Mouse (Mus musculus) kidney, embryonic 15.5 days (tissue): ENCODE measurements around the gene Gm49322. TPM values are rescaled to one million over a fixed set of nuclear protein-coding genes. Genes with fewer than 3 reads are reported as not detected.
"Not testable (repeated sequence)": the region's sequence is repeated elsewhere in the genome, so short reads cannot be mapped to it uniquely, and the experiment has no call there.

ENCODE experiments used
- ATAC-seq: fragments of 200-750 bp; cut with Nextera tagmentation; replicated peaks from 2 replicates; pipeline ENCODE4 v1.8.0; 2017; ENCODE audit warnings: moderate TSS enrichment; ENCODE audit not compliant: low FRiP score
- H3K27ac ChIP-seq: fragments of 300-500 bp; sonication (generic); 2 replicates; pipeline ENCODE4 v1.5.1; 2015; ENCODE audit warnings: mild to moderate bottlenecking, inconsistent platforms
- H3K27me3 ChIP-seq: fragments of 300-500 bp; sonication (generic); 2 replicates; pipeline ENCODE4 v1.6.1; 2015; ENCODE audit warnings: inconsistent platforms
- H3K36me3 ChIP-seq: fragments of 300-500 bp; sonication (generic); 2 replicates; pipeline ENCODE4 v1.6.1; 2015; ENCODE audit warnings: inconsistent platforms
- H3K4me1 ChIP-seq: fragments of 300-500 bp; sonication (generic); 2 replicates; pipeline ENCODE4 v1.6.1; 2015; ENCODE audit warnings: inconsistent platforms
- H3K4me2 ChIP-seq: fragments of 300-500 bp; sonication (generic); 2 replicates; pipeline ENCODE4 v1.6.1; 2015; ENCODE audit warnings: moderate library complexity, mild to moderate bottlenecking, inconsistent platforms
- H3K4me3 ChIP-seq: fragments of 300-500 bp; sonication (generic); replicated peaks from 2 replicates; pipeline ENCODE4 v1.5.1; 2015; ENCODE audit warnings: mild to moderate bottlenecking, inconsistent platforms
- H3K9ac ChIP-seq: fragments of 300-500 bp; sonication (generic); 2 replicates; pipeline ENCODE4 v1.6.1; 2015; ENCODE audit warnings: mild to moderate bottlenecking, inconsistent platforms
- H3K9me3 ChIP-seq: fragments of 300-500 bp; sonication (generic); replicated peaks from 2 replicates; pipeline ENCODE4 v1.6.1; 2016; ENCODE audit warnings: inconsistent platforms
- WGBS: fragments of 180-500 bp; shearing (Covaris S2); methylation state at CpG from one replicate; pipeline ENCODE4 v1.1.7; 2015; ENCODE audit warnings: mixed read lengths; 5-methylcytosine and 5-hydroxymethylcytosine counted together
- polyA plus RNA-seq: library from polyadenylated mRNA; unstranded; fragments of >200 nt; fragmentation: Nextera tagmentation; extraction: Ambion mirVana; gene quantifications from 2 replicates; pipeline ENCODE4 v1.2.1, GENCODE M21; 2015

Gene Gm49322
- polyA plus RNA-seq, 1 experiment from 2014 or later, result 5.3 TPM

DNA sequence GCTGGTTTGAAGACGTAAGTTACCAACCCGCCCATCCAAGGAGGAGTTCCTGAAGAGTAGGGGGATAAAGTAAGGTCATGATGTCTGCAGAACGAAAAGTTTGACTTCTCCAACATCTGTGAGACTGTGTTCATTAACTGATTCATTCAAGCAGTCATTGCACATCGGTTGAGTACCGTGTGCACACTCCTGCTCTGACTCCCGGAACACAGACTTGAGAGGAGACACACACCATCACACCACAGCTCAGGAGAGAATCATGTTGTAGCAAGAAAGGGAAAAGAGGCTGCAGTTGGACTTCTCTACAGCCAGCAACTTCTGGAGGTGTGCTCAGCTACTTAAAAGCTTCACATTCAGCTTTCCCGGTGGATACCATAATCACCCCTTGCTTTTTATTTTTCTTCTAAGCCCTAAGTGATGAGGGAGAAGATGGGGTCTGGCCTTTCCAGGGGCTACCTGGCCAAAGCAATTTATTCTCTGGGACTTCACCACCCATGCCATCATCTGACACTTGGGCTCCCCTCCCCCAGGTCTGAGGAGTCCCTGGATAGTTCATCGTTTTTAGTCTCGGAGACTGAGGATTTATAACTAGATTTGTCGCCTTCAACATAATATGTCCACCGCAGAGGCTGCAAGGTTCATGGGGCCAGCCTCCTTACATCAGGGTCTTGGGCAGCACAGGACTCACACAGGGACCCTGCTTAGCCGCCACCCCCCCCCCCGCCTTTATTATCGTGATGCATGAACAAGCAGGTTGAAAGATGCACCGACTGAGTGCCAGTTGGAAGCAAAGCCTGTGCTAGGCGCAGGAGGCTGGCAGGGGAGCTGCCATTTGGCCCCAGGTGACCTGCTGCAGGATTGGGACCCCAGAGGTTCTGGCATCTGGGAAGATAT, 15.2 kb downstream of the Gm49322 start:
- peak overlapping the region; percentile 81 for H3K4me3 ChIP-seq
- 42% methylated on average over 16 of the region's 16 CpGs for WGBS
- H3K36me3 ChIP-seq, result peaks cover 12% of the 10 kb centered on the region; the same call in 1 of the 2 replicates
- no peaks in the 10 kb centered on the region for H3K9me3 ChIP-seq
- no peaks in the 10 kb centered on the region for H3K27me3 ChIP-seq
- H3K4me1 ChIP-seq, result peaks cover 40% of the 10 kb centered on the region
- peak overlapping the region; percentile 52 for H3K9ac ChIP-seq
- H3K27ac ChIP-seq, result peak overlapping the region; percentile 98
- no peak for ATAC-seq
- H3K4me2 ChIP-seq, result peak overlapping the region; percentile 67

DNA sequence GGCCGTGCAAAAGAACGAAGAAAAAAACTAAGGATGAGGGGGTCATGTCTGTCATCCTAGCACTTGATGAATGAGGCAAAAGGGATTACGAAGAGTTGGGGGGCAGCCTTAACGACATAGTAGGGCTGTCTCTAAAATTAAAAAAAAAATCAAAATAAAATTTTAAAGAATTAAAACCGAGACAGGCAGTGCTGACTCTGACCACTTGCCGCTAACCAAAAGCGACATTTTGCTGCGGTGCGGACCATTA, 15.8 kb downstream of the Gm49322 start:
- H3K27ac ChIP-seq, result peak overlapping the region; percentile 98
- no peaks in the 10 kb centered on the region for H3K9me3 ChIP-seq
- ATAC-seq, result no peak
- H3K4me3 ChIP-seq, result peak overlapping the region; percentile 81
- peak overlapping the region; percentile 67 for H3K4me2 ChIP-seq
- H3K36me3 ChIP-seq, result peaks cover 6% of the 10 kb centered on the region; the same call in 1 of the 2 replicates
- H3K9ac ChIP-seq, result peak overlapping the region; percentile 52
- H3K27me3 ChIP-seq, result no peaks in the 10 kb centered on the region
- peaks cover 45% of the 10 kb centered on the region for H3K4me1 ChIP-seq
- WGBS, result 2% methylated on average over 9 of the region's 9 CpGs

DNA sequence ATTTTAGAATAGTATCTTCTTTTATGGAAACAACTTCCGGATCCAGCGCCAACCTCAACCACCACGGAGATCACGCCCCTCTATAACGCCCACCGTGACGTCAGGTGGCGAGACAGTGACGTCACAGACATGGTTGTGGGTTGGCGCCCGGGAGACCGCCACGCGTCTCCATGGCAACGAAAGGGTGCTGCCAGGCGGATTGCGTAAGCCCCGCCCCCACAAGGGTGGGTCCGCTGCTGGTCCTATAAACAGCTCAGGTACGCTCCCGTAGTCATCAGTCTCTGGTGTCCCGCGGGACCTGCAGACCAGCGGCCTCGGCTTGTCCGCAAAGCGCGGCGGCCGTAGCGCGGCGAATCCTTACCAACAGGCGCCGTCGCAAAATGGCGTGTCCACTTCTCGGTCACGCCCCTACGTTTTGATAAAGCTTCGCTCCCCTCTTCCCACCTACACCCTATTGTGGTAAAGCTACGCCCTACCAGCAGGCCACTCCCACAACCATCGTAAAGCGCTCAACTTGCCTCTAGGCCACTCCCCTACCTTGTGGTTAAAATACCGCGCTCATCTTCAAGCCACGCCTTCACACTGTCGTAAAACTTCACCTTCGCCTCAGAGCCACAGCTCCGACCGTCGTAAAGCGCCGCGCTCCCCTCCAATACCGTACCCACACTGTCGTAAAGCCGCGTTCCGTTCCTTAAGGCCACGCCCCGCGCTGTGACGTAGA, 16.3 kb downstream of the Gm49322 start:
- WGBS, result under 1% methylated on average over 64 of the region's 64 CpGs
- peak; percentile 94 for ATAC-seq

DNA sequence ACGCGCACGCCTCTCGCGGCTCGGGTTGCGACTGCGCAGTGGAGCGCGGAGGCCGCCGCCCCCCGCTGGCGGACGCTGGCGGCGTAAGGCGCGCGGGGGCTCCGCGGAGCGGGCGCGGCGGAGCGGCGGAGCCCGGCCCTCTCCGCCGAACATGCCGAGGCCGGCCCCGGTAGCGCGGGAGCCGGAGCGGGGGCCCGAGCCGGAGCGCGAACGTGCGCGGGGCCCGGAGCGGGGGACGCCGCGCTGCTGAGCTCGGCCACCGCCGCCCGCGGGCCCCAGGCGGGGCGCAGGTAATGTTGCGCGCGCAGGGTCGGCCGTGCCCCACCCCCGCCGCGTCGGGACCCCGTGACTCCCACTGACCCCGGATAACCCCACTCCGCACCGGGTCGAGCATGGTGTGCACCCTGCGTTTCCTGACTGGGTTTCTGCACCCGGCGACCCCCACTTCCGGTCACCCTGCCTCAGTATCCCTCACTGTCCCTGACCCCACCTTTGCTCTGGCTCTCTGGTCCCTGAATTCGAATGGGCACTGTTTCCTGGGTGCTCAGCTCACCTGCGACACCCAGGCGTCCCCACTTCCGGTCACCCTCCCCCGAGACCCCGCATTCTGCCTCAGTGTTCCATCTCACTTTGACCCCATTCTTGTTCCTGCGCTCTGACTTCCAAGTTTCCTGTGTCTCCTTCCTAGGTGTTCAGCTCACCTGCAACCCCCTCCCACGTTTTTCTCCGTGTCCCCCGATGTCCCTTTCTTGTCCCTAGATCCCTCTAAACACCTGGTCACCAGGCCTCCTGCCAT, 17.0 kb downstream of the Gm49322 start, which contains the start of gene Csnk1g2:
Csnk1g2 (plus strand) TSS at position 178 of the 796 bp plus-strand sequence.
- no peaks in the 10 kb centered on the region for H3K27me3 ChIP-seq
- H3K36me3 ChIP-seq, result peaks cover 6% of the 10 kb centered on the region; the same call in 1 of the 2 replicates
- under 1% methylated on average over 78 of the region's 85 CpGs for WGBS
- H3K4me3 ChIP-seq, result peak within 1 kb of the TSS; percentile 81
- peak within 1 kb of the TSS; percentile 67 for H3K4me2 ChIP-seq
- peak within 1 kb of the TSS; percentile 85 for H3K9ac ChIP-seq
- H3K4me1 ChIP-seq, result peaks cover 57% of the 10 kb centered on the region
- H3K27ac ChIP-seq, result peak within 1 kb of the TSS; percentile 98
- no peaks in the 10 kb centered on the region for H3K9me3 ChIP-seq
- ATAC-seq, result no peak; the same call in 1 of the 2 replicates

More for the DNA sequence above, 16.3 kb downstream of the Gm49322 start:
- H3K9ac ChIP-seq, result peak overlapping the region; percentile 52
- H3K4me3 ChIP-seq, result peak overlapping the region; percentile 81
- peaks cover 50% of the 10 kb centered on the region for H3K4me1 ChIP-seq
- no peaks in the 10 kb centered on the region for H3K9me3 ChIP-seq
- H3K4me2 ChIP-seq, result peak overlapping the region; percentile 67
- H3K27me3 ChIP-seq, result no peaks in the 10 kb centered on the region
- peak overlapping the region; percentile 98 for H3K27ac ChIP-seq
- peaks cover 6% of the 10 kb centered on the region; the same call in 1 of the 2 replicates for H3K36me3 ChIP-seq

DNA sequence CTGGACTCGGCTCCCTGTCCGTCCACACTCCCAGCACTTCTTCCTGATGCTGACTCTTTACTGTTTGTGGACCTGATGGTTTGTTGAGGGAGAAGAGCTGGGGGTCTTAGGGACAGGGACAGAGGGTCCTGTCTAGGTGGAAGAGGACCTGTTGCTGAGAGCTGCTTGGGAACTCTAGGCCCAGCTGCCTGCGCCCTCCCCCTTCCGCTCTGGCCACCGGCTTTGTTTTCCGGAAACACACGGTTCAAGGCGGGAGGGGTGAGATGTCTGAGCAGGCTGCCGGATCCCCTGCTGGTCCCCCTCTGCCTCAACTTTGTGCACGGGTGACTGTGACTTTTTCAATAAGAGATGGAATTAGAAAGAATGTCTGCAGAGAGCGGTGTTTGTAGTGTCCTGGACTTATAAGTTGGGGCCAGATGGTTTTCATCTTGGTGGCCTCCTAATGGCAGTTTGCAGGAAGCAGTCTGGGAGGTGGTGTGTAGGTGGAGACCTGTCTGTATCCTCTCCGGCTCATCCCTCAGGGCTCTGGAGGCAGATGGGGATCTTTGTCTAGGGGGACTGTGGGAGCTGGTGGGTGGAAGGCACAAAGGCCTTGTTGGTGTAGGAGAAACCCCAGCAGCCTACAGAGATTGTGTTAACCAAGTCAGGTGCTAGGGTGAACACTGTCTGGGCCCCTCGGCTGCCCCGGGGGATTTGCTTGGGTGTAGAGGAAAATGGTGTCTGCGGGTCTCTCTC, 17.8 kb downstream of the Gm49322 start:
- no peaks in the 10 kb centered on the region for H3K27me3 ChIP-seq

DNA sequence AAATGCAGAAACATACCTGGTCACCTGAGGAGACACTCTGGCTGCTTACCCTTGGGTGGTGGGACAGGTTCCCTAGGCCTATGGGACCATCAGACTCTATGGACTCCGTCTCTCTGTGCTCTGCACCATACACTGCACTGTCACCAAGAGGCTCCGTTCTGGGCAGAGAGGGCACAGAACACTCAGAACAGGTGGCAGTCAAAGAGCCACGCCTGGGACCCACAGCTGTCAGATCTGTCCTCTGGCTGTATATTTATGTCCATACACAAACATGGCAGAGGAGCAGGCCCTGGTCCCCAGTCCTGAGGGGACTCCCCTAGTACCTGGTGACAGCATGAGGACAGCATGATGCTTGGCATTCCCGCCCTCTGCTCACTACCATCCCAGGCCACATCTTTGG, 19.9 kb downstream of the Gm49322 start:
- WGBS, result 85% methylated on average over 4 of the region's 4 CpGs
- Histone ChIP-seq H3K27me3 (no peaks in the 10 kb centered on the region), H3K9ac (no peak overlapping the region), H3K4me1 (peaks cover 78% of the 10 kb centered on the region), H3K27ac (0 out of 2 replicates have a peak overlapping the region, but pooled peaks have one; percentile 18), H3K4me3 (no peak overlapping the region), H3K4me2 (no peak overlapping the region), H3K36me3 (peaks cover 25% of the 10 kb centered on the region), H3K9me3 (no peaks in the 10 kb centered on the region)
- ATAC-seq, result no peak

More for the DNA sequence above, 17.8 kb downstream of the Gm49322 start:
- 7% methylated on average over 15 of the region's 15 CpGs for WGBS
- no peak for ATAC-seq
- Histone ChIP-seq H3K27ac (peak overlapping the region; percentile 91), H3K4me2 (peak overlapping the region; percentile 67), H3K4me1 (peaks cover 65% of the 10 kb centered on the region), H3K4me3 (peak overlapping the region; percentile 81), H3K36me3 (peaks cover 6% of the 10 kb centered on the region; the same call in 1 of the 2 replicates), H3K9ac (peak overlapping the region; percentile 85), H3K9me3 (no peaks in the 10 kb centered on the region)

DNA sequence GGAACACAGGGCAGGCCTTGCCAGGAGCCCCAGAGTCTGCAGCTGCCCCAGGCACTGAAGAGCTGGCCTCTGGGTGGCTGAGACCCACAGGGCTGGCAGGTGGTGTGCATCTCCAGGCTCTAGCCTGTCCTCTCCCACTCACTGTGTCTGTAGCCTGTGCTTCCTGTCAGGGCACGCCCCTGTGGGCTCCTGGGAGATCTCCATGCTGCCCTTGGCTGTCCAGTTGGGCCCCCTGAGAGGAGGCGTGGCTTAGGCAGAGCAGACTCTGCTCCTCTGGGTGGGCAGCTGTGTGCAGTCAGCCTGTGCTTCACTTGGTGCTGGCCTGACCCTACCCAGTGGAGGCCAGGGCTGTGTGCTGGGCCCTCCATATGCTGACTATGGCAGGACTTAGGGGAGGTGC, 21.9 kb downstream of the Gm49322 start:
- H3K9ac ChIP-seq, result peak overlapping the region; percentile 23; the same call in 1 of the 2 replicates
- H3K4me3 ChIP-seq, result no peak overlapping the region
- ATAC-seq, result peak; percentile 88
- H3K4me2 ChIP-seq, result peak overlapping the region; percentile 12
- H3K36me3 ChIP-seq, result peaks cover 25% of the 10 kb centered on the region
- H3K27me3 ChIP-seq, result no peaks in the 10 kb centered on the region
- peak overlapping the region; percentile 78 for H3K27ac ChIP-seq
- no peaks in the 10 kb centered on the region for H3K9me3 ChIP-seq
- WGBS, result 19% methylated on average over 2 of the region's 2 CpGs
- peaks cover 70% of the 10 kb centered on the region for H3K4me1 ChIP-seq

DNA sequence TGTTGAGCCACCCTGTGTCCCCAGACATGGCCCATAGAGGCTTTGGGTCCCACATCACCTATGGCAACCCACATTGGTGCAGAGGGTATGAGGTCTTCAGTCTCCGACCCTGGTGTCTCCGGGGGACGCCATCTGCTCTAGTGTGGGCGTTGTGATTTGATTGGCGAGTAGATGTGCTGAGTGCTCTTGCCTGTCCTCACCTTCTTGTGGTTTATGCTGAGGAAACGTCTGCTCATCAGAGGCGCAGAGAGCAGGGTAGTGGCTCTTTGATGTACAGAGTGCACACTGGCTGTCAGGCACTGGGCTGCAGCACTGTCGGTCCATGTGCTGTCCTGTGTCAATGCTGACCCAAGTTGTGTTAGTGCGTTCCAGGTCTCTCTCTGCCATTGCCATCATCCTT, 23.1 kb downstream of the Gm49322 start:
- no peak overlapping the region for H3K4me2 ChIP-seq
- WGBS, result 77% methylated on average over 9 of the region's 9 CpGs
- peaks cover 31% of the 10 kb centered on the region for H3K36me3 ChIP-seq
- no peak overlapping the region for H3K9ac ChIP-seq
- H3K9me3 ChIP-seq, result no peaks in the 10 kb centered on the region
- H3K4me3 ChIP-seq, result no peak overlapping the region
- H3K4me1 ChIP-seq, result peaks cover 63% of the 10 kb centered on the region
- H3K27me3 ChIP-seq, result no peaks in the 10 kb centered on the region
- no peak for ATAC-seq
- peak overlapping the region; percentile 78 for H3K27ac ChIP-seq

DNA sequence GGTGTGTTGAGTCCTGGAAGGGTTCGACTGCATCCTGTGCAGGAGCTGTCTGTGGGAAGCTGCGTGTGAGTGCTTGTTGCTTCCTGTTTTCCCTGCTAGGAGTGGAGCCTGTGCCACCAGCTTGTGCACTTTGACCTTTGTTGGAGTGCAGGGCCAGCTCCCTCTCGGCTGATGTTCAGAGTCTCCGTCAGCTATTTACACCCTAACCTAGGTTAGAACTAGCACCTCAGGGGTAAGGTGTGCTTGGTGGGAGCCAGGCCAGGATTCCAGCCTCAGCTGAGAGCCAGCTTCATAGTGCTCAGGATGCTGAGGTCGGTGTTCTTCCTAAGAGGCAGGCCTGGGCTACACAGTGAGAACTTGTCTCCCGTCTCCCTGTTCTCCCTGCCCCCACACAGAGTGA, 29.5 kb downstream of the Gm49322 start:
- H3K4me1 ChIP-seq, result 0 out of 2 replicates have a peak, but pooled peaks cover 2% of the 10 kb centered on the region
- no peak overlapping the region for H3K4me3 ChIP-seq
- no peak overlapping the region for H3K4me2 ChIP-seq
- H3K9me3 ChIP-seq, result no peaks in the 10 kb centered on the region
- no peak overlapping the region for H3K27ac ChIP-seq
- peaks cover 72% of the 10 kb centered on the region for H3K36me3 ChIP-seq
- no peak overlapping the region for H3K9ac ChIP-seq
- 86% methylated on average over 6 of the region's 6 CpGs for WGBS
- H3K27me3 ChIP-seq, result no peaks in the 10 kb centered on the region
- ATAC-seq, result no peak

DNA sequence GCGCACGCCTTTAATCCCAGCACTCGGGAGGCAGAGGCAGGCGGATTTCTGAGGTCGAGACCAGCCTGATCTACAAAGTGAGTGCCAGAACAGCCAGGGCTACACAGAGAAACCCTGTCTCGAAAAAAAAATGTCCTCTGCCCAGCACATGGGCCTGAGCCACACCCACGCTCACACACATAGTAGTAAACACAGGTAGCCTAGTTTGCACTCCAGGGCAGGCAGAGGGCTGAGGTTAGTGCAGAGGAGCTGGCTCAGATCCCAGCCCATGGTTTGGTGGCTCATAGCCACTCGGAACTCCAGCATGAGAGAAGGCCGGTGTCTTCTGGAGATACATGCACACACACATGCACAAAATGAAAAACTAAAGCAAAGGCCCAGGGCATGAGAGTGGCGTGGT, 41.1 kb downstream of the Gm49322 start:
- Histone ChIP-seq H3K9ac (no peak overlapping the region), H3K4me2 (no peak overlapping the region), H3K4me1 (peaks cover 11% of the 10 kb centered on the region; the same call in 1 of the 2 replicates), H3K27me3 (no peaks in the 10 kb centered on the region), H3K27ac (no peak overlapping the region), H3K4me3 (no peak overlapping the region), H3K9me3 (no peaks in the 10 kb centered on the region), H3K36me3 (peaks cover 81% of the 10 kb centered on the region)
- WGBS, result 94% methylated on average over 10 of the region's 10 CpGs
- ATAC-seq, result no peak

DNA sequence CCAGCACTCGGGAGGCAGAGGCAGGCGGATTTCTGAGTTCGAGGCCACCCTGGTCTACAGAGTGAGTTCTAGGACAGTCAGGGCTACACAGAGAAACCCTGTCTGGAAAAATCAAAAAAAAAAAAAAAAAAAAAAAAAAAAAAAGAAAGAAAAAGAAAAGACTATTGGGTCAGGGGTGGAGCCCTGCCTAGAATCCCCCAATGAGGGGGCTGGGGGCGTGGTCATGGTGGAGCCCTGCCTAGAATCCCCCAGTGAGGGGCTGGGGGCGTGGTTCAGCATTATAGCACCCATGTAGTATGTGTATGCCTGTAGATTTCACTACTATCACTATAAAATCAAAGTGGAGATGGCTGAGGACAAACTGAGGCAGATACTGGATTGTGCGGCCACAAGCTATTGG, 44.1 kb downstream of the Gm49322 start:
- not testable (repeated sequence) for H3K4me2 ChIP-seq, H3K27me3 ChIP-seq, H3K4me3 ChIP-seq, H3K27ac ChIP-seq, H3K9me3 ChIP-seq, ATAC-seq, H3K9ac ChIP-seq
- WGBS, result 88% methylated on average over 6 of the region's 6 CpGs
- Histone ChIP-seq H3K36me3 (peaks cover 59% of the 10 kb centered on the region), H3K4me1 (peaks cover 25% of the 10 kb centered on the region)
